Mouse (Mus musculus) urinary bladder, postnatal 36 days (tissue): ENCODE data around the gene Iqcc.

Experiments used
- DNase-seq, 2 experiments: peaks; one replicate each; pipeline ENCODE4 v3.0.0; 2022; ENCODE audit warnings: low spot score in 2 of 2, mixed read lengths in 1 of 2

The Iqcc gene

DNA sequence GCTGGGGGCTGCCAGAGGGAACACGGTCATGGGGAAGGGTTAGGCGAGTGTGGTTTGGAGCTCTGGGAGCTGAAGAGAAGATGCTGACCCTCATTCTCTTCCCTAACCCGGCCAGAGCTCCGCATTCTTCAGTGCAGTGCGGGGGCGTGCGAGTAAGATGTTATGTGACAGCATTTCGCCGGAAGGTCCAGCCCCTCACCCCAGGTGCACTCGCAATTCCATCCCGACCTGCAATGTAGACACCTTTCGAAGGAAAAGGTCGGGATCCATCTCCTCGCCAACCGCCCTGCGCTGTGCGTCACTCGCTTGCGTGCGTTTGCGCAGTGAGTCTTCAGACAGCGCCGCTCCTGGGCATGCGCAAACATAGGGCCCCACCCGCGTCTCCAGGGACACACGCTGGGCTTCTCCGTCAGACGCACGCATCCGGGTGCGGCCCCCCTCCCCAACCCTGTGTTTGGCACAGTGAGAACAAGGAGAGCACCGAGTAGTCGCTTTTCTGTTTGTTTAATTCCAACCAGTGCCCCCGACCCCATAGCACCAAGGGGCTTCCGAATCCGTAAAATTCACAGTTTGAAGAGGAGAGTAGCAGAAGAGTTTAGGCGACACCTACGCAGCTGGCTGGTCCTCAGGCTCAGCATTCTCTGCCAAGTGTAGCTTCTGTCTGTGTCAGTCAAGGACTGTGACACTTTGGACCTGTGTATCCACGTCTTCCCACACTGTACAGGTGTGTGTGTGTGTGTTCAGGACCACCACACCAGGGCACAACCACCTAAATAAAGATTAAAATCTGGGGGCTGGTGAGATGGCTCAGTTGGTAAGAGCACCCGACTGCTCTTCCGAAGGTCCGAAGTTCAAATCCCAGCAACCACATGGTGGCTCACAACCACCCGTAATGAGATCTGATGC, at the start of gene Iqcc:
Gene Iqcc, minus strand, starts transcription at position 314 of the 906 bp plus-strand sequence.
- DNase-seq: peak; percentile 87 to 96

DNA sequence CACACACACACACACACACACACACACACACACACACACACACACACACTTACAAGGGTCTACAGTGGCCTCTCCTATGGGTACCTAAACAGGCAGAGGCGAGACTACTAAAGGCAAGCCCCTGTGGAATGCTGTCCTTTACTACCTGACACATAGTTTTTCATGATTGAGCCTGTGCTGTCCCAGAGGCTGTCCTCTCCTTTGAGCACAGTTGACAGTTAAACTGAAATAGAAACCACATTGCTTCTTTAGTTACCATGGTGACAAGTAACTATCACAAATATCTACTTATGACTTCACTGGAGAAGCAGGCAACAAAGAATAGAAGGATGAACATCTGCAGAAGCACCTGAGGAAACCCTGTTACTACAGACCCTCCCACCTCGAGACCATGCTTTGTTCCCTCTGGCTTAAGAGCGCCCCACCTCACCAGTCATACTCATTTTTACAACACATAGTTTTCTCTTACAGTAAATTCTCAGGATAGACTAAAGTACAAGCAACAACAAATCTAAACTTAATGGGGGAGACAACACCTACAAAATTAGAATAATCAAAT, 43.4 kb upstream of the Iqcc start:
- no peak for DNase-seq

DNA sequence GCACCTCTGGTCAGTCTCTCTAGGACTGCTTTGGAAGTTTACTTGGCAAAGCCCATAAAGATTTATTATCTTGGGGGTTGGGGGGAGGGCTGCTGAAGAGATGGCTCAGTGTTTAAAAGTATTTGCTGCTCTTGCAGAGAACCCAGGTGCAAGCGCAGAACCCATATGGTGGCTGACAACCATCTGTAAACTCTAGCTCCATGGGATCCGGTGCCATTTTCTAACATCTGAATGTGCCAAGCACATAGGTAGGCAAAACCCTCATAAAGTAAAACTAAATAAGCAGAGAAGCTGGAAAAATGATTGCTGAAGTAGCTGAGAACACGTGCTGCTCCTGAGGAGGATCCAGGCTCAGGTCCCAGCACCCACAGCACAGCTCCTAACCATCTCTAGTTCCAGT, 42.7 kb upstream of the Iqcc start:
- no peak for DNase-seq

DNA sequence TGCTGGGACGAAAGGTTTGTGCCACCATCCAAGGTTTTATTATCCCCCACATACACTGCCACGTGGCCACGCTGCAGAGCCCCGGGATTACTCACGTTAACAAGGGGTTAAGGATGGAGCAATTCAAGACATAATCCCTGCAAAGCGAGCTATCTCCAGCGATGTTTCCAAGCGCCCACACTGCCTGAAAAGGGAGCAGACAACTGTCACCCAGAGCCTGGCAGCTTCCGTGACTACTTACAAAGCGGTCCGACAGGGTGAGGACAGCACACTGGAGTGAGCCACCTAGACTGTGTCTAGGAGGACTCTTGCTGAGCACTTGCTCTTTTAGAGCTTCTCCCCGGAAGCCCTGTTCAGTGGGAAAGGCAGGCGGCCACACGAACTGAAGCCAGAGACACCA, 35.9 kb upstream of the Iqcc start:
- no peak for DNase-seq

DNA sequence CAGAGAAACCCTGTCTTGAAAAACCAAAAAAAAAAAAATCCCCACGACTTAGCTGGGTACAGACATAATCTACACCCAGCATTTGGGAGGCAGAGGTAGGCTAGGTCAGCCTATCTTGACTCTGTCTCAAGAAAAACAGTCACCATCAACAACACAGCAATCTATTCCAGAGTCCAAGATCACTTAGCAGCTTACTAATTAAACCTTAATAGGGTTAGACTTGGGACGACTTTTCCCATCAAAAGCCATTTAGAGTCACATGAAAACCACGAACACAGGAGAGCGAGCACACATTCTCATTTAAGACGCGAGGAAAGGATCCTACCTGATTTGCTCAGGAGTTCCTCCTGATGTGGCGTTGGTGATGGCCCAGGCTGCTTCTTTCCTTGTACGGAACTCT, 31.5 kb upstream of the Iqcc start:
- no peak for DNase-seq

DNA sequence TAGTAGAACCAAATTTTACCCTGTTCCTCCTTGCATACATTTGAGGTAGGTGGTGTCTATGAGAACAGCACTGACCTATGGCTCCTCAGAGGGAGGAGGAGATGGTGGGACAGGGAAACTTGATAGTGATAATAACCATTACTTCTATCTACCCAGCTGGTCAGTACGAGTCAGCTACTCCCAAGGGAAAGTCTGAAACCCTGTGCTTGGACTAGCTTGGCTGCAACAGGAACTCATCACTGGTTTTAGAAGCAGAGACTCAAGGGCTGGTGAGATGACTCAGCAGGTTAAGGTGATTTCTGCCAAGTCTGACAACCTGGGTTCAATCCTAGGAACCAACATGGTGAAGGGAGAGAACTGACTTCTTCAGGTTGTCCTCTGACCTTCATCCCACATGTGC, 29.8 kb upstream of the Iqcc start:
- no peak for DNase-seq

DNA sequence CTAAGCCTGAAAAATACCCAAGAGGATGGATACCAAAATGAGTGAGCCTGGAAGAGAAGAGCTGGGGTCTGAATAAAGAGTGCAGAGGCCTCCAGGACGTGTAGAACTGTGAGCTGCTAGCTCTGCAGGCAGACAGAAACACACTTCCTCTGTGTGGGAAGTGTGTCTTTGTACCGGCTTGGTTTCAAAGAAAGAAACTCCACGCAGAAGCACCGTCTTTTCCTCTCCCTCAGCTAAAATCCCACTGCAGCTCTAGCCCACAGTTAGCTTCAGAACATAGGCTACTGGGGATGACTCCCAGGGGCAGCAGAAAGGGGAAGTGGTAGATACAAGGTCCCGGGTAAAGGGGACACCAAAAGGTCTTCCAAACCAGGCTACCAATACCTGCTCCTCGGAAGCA, 26.3 kb upstream of the Iqcc start:
- DNase-seq: no peak

DNA sequence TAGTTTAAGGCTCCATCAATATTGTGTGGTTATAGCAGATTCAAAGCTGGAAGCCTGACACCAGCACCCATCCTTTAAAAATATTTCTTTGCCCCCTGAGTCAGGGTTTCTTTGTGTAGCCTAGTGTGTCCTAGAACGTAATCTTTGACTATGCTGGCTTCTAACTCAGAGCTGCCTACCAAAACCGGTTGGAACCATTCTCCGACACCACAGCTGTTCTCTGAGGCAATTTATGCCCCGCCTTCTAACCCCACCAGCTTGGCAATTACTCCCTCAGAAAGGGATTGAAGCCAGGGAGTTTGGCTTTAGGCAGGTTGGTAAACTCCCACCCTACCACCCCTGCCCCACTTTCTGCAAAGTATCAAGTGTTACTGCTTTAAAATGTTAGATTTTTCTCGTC, 22.9 kb upstream of the Iqcc start:
- no peak for DNase-seq

DNA sequence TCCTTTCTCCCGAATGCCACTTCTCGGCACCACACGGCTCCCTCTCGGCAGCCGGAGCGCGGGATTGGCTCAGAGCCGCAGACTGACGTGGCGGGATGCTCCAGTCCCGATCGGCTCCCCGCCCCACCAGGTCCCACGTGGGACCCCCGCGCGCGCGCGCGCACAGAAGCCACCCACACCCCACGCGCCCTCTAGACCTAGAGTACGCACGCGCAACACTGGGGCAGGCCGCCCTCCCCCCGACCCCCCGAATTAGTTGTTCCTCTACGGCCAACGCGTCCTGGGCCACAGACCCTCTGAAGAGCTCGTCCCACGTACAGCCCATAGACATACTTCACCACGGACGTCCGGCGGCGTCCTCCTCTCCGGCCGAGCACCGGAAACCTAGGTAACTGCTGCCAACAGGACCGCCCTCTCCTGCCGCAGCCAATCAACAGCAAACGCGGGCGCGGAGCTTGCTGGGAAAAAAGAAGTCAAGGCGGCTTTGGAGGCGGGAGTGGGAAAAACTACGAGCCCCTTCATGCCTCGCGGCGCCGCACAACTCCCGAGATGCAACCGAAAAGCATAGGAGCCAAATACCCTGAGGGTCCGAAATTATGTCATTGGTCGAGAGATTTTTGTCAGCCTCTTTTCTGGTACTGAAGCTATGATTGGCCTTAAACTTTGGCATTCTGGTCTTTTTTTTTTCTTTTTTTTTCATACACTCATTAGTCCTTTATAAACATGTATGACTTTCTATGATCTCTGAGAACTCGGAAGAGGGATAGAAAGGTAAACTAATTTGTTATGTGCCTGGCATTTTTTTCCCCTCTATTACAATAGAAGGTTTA, 22.0 kb upstream of the Iqcc start, which contains the start of gene Txlna:
Gene Txlna, minus strand, starts transcription at position 428 of the 830 bp plus-strand sequence.
- DNase-seq: peak; percentile 92 to 96

DNA sequence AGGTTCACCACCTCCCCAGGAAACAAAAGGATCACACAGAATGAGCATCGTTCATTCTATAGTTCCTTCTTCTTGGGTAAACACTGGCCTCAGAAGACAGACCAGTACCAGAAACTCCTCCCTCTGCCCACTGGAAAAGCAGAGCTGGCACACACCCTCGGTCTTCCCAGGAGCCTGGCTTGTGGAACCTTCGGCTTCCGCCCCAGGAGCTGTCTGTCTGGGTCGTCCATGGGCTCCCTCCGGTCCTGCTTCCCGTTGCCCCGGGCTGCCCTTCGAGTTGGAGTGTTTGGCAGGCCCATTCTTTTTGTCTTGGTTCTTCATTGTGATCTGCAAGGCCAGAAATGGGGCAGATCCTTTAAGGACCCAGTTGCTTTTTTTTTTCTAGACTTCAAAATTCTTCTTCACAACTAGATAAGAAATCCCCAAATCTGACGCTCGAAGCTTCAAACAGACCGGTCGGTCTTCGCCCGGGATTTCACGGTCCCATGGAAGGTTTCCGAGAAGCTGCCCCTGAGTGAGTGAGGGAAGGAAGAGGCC, 21.3 kb upstream of the Iqcc start:
- peak in 1 of 2 experiments; percentile 32 for DNase-seq

DNA sequence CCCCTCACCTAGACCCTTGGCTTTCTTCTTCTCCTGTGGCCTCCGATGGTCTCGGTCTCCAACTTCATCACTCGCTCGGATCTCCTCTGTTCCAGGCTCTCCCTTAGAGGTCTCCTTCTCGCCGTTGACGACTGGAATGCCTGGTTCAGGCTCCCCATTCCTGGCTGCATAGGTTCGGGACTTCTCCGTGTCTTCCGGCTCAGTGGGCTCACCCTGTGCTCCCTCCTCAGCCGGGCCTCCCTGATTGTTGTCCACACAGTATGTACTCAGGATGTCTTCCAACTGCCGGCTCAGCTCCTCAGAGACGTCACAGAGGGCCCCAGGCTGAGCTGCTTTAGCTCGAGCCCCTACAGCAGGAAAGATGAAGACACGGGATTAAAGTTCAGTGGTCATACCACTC, 20.3 kb upstream of the Iqcc start:
- DNase-seq: no peak

DNA sequence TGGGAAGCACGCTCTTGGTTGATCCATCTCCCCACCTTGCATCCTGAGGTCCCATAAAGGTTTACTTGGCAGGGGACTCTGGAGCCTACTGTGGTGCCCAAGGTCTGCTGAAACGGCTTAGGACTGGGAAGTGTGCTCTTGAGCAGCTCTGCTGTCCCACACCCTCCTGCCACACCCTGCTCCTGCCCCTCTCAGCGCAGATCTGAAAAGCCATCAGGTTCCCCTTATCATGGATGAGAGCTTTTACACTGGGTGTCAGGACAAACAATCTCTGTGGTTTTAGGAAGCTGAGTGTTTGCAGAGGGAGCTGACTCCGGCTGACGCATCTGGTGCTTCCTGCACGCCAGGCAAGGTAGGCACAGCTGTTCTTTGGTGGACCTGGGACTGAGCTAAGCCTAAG, 15.0 kb upstream of the Iqcc start:
- no peak for DNase-seq

DNA sequence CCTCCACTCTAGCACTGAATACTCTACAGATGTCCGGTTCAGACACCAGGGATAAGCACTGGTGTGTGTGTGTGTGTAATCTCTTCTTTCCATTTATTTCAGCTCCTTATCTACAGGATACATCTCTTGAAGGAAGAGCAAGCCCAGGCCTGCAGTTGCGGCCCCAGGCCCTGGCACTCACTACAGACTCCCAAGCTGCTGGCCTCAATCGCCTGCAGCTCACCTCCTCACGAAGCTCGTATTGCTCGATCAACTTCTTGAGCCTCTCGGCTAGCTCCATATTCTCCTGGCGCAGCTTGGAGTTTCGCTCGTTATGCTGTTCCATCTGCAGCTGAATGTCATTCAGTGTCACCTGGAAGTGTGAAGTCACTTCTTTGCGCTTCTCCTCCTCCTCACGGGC, 13.0 kb upstream of the Iqcc start:
- no peak for DNase-seq

DNA sequence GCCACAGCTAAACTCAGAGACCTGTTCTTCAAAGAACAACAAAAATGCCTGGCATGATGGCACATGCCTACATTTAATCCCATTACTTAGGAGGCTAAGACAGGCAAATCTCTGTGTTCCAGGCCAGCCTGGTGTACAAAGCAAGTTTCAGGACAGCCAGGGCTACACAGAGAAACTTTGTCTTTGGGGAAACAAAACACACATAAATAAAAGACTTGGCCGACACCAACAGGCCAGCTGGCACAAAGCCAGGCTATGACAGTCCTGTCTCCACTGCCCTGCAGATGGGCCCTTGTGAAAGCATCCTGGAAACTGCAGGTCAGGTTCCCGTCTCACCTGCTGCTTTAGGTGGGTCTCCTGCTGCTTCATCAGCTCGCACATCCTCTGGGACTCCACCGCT, 12.0 kb upstream of the Iqcc start:
- DNase-seq: no peak

DNA sequence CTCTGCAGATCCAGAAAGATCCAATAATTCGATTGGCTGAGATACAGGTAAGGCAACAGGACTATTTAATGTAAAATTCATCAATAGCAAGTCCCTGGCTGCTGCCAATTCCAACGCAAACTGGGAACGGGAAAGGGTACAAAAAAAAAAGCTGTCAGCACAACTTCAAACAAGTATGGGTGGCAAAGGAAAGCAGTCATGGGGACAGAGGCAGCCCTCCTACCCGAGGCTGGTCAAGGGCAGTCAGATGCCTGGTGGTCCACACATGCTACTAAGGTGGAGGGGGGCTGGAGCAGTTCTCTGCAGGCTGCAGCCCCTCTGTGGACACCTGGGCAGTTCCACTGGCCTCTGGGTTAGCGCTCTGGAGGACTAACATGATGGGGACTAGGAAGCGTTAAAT, 7.1 kb upstream of the Iqcc start:
- no peak for DNase-seq

DNA sequence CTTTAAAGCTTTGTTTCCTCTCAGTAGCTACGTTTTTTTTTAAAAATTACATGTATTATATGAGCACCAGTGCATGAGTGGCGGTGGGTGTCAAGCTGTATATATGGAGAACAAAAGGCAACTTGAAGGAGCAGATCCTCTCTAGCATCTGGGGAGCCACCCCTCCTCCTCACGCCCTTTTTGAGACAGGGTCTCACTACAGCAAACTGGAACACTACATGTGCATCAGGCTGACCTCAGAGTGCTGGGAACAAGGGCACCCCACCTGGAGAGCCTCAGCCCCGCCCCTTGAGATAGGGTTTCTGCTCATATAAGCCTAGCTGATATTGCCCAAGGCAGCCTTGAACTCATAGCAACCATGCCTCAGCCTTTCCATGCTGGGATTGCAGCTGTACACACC, 6.6 kb upstream of the Iqcc start:
- DNase-seq: no peak

DNA sequence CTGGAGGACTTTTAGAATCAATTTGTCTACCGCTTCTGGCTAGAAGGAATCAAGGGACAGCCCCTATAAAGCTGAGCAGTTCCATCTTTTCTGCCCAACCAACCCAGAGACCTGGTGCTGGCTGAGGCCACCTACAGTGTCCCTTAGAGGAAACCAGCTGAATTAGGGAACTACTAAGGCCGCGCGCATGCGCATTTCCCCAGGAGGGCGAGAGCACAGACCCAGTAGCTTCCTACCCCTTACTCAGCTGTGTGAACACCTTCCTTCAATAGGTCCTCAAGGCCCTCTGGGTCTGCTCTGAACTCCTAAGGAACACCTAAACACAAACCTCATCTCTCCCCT, 6.1 kb upstream of the Iqcc start:
- no peak for DNase-seq

DNA sequence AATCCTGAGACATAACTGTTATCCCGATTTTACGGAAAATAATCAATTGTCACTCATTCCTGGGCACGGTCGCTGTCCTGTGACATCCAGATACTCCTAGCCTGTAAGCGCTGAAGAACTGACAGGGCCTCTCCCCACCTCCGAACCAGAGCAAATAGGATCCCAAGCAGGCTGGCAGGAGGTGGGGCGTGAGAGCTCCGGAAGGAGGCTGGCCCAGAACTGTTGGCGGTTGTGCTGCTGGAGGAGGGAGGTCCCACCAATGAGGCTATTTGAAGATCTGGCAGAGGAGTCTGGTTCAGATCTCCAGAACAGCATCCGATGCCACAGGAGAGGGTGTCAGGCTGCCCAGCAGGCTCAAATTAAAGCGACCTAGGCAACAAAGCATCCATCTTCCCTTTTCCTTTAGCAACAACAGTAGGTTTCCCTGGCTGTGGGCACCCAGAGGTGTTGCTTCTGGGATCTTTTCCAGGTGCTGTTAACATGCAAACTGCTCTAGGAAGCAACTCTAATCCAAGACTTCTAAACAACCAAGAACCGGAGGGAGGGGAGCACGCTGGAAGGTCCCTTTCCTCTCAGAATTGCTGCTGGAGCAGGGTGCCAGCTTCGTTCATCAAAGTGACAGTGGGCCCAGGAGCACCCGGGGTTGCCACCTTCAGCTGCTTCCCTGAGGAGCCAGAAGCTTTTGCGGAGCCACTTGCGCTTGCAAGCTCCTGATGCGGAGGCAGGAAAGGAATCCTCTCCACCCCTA, 5.6 kb upstream of the Iqcc start:
- peak; percentile 66 to 84 for DNase-seq

DNA sequence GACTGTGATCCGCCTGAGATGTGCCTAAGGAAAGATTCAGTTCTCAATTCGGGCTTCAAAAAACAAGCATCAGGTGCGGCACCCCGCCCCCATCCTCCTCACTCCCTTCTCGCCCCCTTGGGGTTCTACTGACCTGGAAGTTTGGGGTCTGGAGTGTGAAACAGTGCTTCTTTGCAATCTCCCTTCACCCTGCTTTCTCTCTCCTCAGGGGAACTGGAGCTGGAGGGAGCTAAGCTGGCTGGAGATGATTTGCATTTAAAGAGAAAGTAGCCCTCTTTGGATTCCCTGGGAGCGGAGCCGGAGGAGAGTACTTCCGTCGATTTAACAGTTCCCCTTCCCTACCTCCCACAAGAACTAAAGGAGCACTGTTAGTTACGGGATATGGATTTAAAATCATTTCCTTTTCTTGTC, 4.8 kb upstream of the Iqcc start, which contains the start of gene Ccdc28b:
Gene Ccdc28b, minus strand, starts transcription at position 267 of the 411 bp plus-strand sequence.
- DNase-seq: peak; percentile 34 to 51

DNA sequence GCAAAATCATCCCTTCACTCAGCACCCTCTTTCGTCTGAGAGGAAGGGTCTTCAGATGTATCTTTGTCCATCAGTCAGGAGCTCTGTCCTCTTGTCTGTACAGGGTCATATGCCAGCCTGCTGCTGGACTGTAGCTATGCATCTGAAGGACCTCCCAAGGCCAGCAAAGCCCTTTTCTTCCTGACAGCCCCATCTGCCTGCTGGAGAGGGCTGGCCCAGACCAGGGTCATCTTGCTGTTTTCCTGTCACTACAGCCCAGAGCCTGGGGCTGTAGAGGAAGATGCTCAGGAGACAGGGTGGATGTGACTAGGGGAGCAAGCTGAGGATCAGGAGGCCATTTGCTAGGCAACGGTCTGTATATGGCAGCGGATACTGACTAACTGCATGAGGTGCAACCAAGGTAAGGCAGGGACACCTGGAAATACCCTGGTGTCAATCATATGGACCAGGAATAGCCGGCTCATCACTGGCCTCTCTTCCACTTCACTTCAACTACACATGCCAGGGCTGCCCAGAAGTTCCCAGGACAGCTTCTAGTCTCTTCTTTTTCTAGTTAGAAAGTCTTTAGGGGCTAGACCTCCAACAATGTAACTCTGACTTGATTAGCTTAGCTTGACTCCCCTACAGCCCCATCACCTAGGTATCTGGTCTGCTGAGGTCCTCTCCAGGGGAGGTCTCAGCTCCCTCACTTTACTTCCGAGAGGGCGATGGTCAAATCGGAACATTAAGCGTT, 4.1 kb upstream of the Iqcc start:
- no peak for DNase-seq
